Mouse (Mus musculus): ENCODE data around the gene Dlx4. TPM values are rescaled to one million over a fixed set of nuclear protein-coding genes. Genes with fewer than 3 reads are reported as not detected.

Dlx4 gene
- polyA plus RNA-seq, 1 experiment from 2014 or later: not detected

- Histone ChIP-seq H3K27ac (ENCODE audit: low read depth, low read length) (no peak overlapping the region), H3K9ac (ENCODE audit: low read depth, low read length) (no peak overlapping the region), H3K9me3 (ENCODE audit: control insufficient read depth) (no peaks in the 10 kb centered on the region), H3K4me1 (replicated peaks; ENCODE audit: control insufficient read depth, insufficient read depth, low read length) (peaks cover 2% of the 10 kb centered on the region; the same call in 1 of the 2 replicates), H3K36me3 (ENCODE audit: control insufficient read depth, insufficient read depth) (no peaks in the 10 kb centered on the region), H3K4me3 (ENCODE audit: low read depth, low read length) (no peak overlapping the region), H3K4me2 (replicated peaks; ENCODE audit: low read depth) (no peak overlapping the region), H3K27me3 (replicated peaks; ENCODE audit: control insufficient read depth, insufficient read depth, low read length) (peaks cover 88% of the 10 kb centered on the region)
- no peak for ATAC-seq
- WGBS: 60% methylated on average over 6 of the region's 6 CpGs
- no peak for TF ChIP-seq CTCF (IDR thresholded peaks at IDR 0.05; ENCODE audit: low read depth)
These were observed 24.0 kb downstream of the Dlx4 start for GRCm38 (mm10) chr11:95122100-95122489.

- H3K27me3 ChIP-seq (replicated peaks; ENCODE audit: control insufficient read depth, insufficient read depth, low read length): peaks cover 85% of the 10 kb centered on the region
- no peaks in the 10 kb centered on the region for H3K9me3 ChIP-seq (ENCODE audit: control insufficient read depth)
These were observed 24.6 kb downstream of the Dlx4 start for GRCm38 (mm10) chr11:95121161-95122099.

GRCm38 (mm10) chr11:95120633-95121020, 25.4 kb downstream of the Dlx4 start:
- H3K9me3 ChIP-seq (ENCODE audit: control insufficient read depth): no peaks in the 10 kb centered on the region
- no peak overlapping the region for H3K9ac ChIP-seq (ENCODE audit: low read depth, low read length)
- peaks cover 77% of the 10 kb centered on the region for H3K27me3 ChIP-seq (replicated peaks; ENCODE audit: control insufficient read depth, insufficient read depth, low read length)
- no peak overlapping the region for H3K27ac ChIP-seq (ENCODE audit: low read depth, low read length)
- 2% methylated on average over 21 of the region's 21 CpGs for WGBS
- ATAC-seq: no peak
- H3K4me3 ChIP-seq (ENCODE audit: low read depth, low read length): peak overlapping the region; percentile 33
- H3K4me1 ChIP-seq (replicated peaks; ENCODE audit: control insufficient read depth, insufficient read depth, low read length): no peaks in the 10 kb centered on the region
- no peaks in the 10 kb centered on the region for H3K36me3 ChIP-seq (ENCODE audit: control insufficient read depth, insufficient read depth)
- TF ChIP-seq CTCF (IDR thresholded peaks at IDR 0.05; ENCODE audit: low read depth): no peak
- peak overlapping the region; percentile 59; the same call in 1 of the 2 replicates for H3K4me2 ChIP-seq (replicated peaks; ENCODE audit: low read depth)

More at GRCm38 (mm10) chr11:95121161-95122099, 24.6 kb downstream of the Dlx4 start:
- Histone ChIP-seq H3K36me3 (ENCODE audit: control insufficient read depth, insufficient read depth) (no peaks in the 10 kb centered on the region), H3K4me3 (ENCODE audit: low read depth, low read length) (peak overlapping the region; percentile 30), H3K4me1 (replicated peaks; ENCODE audit: control insufficient read depth, insufficient read depth, low read length) (no peaks in the 10 kb centered on the region), H3K4me2 (replicated peaks; ENCODE audit: low read depth) (peak overlapping the region; percentile 63), H3K9ac (ENCODE audit: low read depth, low read length) (0 out of 2 replicates have a peak overlapping the region, but pooled peaks have one; percentile 31), H3K27ac (ENCODE audit: low read depth, low read length) (no peak overlapping the region)
- 3% methylated on average over 63 of the region's 63 CpGs for WGBS
- TF ChIP-seq CTCF (IDR thresholded peaks at IDR 0.05; ENCODE audit: low read depth): no peak
- ATAC-seq: no peak

GRCm38 (mm10) chr11:95119990-95120632, 26.0 kb downstream of the Dlx4 start, which contains the start of gene Dlx3:
Gene Dlx3 (plus strand): TSS chr11:95120119.
- Histone ChIP-seq H3K36me3 (ENCODE audit: control insufficient read depth, insufficient read depth) (no peaks in the 10 kb centered on the region), H3K27me3 (replicated peaks; ENCODE audit: control insufficient read depth, insufficient read depth, low read length) (peaks cover 77% of the 10 kb centered on the region), H3K9ac (ENCODE audit: low read depth, low read length) (no peak within 1 kb of the TSS), H3K4me3 (ENCODE audit: low read depth, low read length) (peak within 1 kb of the TSS; percentile 33), H3K4me2 (replicated peaks; ENCODE audit: low read depth) (peak within 1 kb of the TSS; percentile 59), H3K9me3 (ENCODE audit: control insufficient read depth) (no peaks in the 10 kb centered on the region), H3K27ac (ENCODE audit: low read depth, low read length) (no peak within 1 kb of the TSS), H3K4me1 (replicated peaks; ENCODE audit: control insufficient read depth, insufficient read depth, low read length) (no peaks in the 10 kb centered on the region)
- under 1% methylated on average over 44 of the region's 55 CpGs for WGBS
- no peak for TF ChIP-seq CTCF (IDR thresholded peaks at IDR 0.05; ENCODE audit: low read depth)
- no peak for ATAC-seq

GRCm38 (mm10) chr11:95118505-95118904, 27.6 kb downstream of the Dlx4 start:
- ATAC-seq: no peak

GRCm38 (mm10) chr11:95117030-95117429, 29.0 kb downstream of the Dlx4 start:
- Histone ChIP-seq H3K4me3 (ENCODE audit: low read depth, low read length) (no peak overlapping the region), H3K27me3 (replicated peaks; ENCODE audit: control insufficient read depth, insufficient read depth, low read length) (peaks cover 51% of the 10 kb centered on the region), H3K36me3 (ENCODE audit: control insufficient read depth, insufficient read depth) (no peaks in the 10 kb centered on the region), H3K27ac (ENCODE audit: low read depth, low read length) (no peak overlapping the region), H3K9me3 (ENCODE audit: control insufficient read depth) (no peaks in the 10 kb centered on the region), H3K4me2 (replicated peaks; ENCODE audit: low read depth) (no peak overlapping the region), H3K4me1 (replicated peaks; ENCODE audit: control insufficient read depth, insufficient read depth, low read length) (no peaks in the 10 kb centered on the region), H3K9ac (ENCODE audit: low read depth, low read length) (no peak overlapping the region)
- peak; percentile 42; the same call in 1 of the 2 replicates for ATAC-seq
- peak; percentile 99 for TF ChIP-seq CTCF (IDR thresholded peaks at IDR 0.05; ENCODE audit: low read depth)
- 5% methylated on average over 6 of the region's 6 CpGs for WGBS

More at GRCm38 (mm10) chr11:95118505-95118904, 27.6 kb downstream of the Dlx4 start:
- Histone ChIP-seq H3K9me3 (ENCODE audit: control insufficient read depth) (no peaks in the 10 kb centered on the region), H3K9ac (ENCODE audit: low read depth, low read length) (no peak overlapping the region), H3K36me3 (ENCODE audit: control insufficient read depth, insufficient read depth) (no peaks in the 10 kb centered on the region), H3K4me2 (replicated peaks; ENCODE audit: low read depth) (no peak overlapping the region), H3K4me3 (ENCODE audit: low read depth, low read length) (no peak overlapping the region), H3K27ac (ENCODE audit: low read depth, low read length) (no peak overlapping the region), H3K4me1 (replicated peaks; ENCODE audit: control insufficient read depth, insufficient read depth, low read length) (no peaks in the 10 kb centered on the region), H3K27me3 (replicated peaks; ENCODE audit: control insufficient read depth, insufficient read depth, low read length) (peaks cover 64% of the 10 kb centered on the region)
- TF ChIP-seq CTCF (IDR thresholded peaks at IDR 0.05; ENCODE audit: low read depth): peak; percentile 95
- WGBS: 3% methylated on average over 8 of the region's 8 CpGs

All from intestine, postnatal 0 days (tissue).